Mouse (Mus musculus) hindbrain, embryonic 14.5 days (tissue): ENCODE measurements at regions not wholly inside any gene's neighbourhood (a gene's known extent, or its start where the extent isn't known, plus 50 kb on each side); places are given as distances from the start of the nearest gene placed in this dataset.

ENCODE experiments used
- ATAC-seq: fragments of 200-750 bp; cut with Nextera tagmentation; 2 replicates; pipeline ENCODE4 v1.8.0; 2017; ENCODE audit warnings: moderate number of reproducible peaks, mild to moderate bottlenecking, moderate TSS enrichment, moderate library complexity; ENCODE audit not compliant: low FRiP score
- DNase-seq: peaks from one replicate; pipeline ENCODE4 v3.0.0-alpha.2; 2015; ENCODE audit warnings: low spot score
- H3K27ac ChIP-seq: fragments of 300-500 bp; sonication (generic); 2 replicates; pipeline ENCODE4 v1.5.1; 2014; ENCODE audit warnings: mild to moderate bottlenecking, moderate library complexity
- H3K27me3 ChIP-seq: fragments of 300-500 bp; sonication (generic); 2 replicates; pipeline ENCODE4 v1.6.1; 2014; ENCODE audit warnings: mild to moderate bottlenecking, low read length, mixed read lengths; ENCODE audit not compliant: control insufficient read depth, insufficient read depth
- H3K36me3 ChIP-seq: fragments of 300-500 bp; sonication (generic); replicated peaks from 2 replicates; pipeline ENCODE4 v1.6.1; 2014; ENCODE audit not compliant: control insufficient read depth, insufficient read depth
- H3K4me1 ChIP-seq: fragments of 300-500 bp; sonication (generic); replicated peaks from 2 replicates; pipeline ENCODE4 v1.6.1; 2014; ENCODE audit warnings: antibody characterized with exemption, low read length, mixed read lengths; ENCODE audit not compliant: control insufficient read depth, insufficient read depth
- H3K4me2 ChIP-seq: fragments of 300-500 bp; sonication (generic); replicated peaks from 2 replicates; pipeline ENCODE4 v1.6.1; 2014; ENCODE audit warnings: mild to moderate bottlenecking, moderate library complexity
- H3K4me3 ChIP-seq: fragments of 300-500 bp; sonication (generic); replicated peaks from 2 replicates; pipeline ENCODE4 v1.5.1; 2014; ENCODE audit warnings: mild to moderate bottlenecking, low read length
- H3K9ac ChIP-seq: fragments of 300-500 bp; sonication (generic); 2 replicates; pipeline ENCODE4 v1.6.1; 2014
- H3K9me3 ChIP-seq: fragments of 300-500 bp; sonication (generic); 2 replicates; pipeline ENCODE4 v1.6.1; 2016; ENCODE audit warnings: low read length; ENCODE audit not compliant: control insufficient read depth
- WGBS: fragments of 180-500 bp; shearing (Covaris S2); extraction: QIAGEN DNeasy Blood & Tissue Kit; methylation state at CpG from one replicate; pipeline ENCODE4 v1.1.7; 2014; 5-methylcytosine and 5-hydroxymethylcytosine counted together

DNA sequence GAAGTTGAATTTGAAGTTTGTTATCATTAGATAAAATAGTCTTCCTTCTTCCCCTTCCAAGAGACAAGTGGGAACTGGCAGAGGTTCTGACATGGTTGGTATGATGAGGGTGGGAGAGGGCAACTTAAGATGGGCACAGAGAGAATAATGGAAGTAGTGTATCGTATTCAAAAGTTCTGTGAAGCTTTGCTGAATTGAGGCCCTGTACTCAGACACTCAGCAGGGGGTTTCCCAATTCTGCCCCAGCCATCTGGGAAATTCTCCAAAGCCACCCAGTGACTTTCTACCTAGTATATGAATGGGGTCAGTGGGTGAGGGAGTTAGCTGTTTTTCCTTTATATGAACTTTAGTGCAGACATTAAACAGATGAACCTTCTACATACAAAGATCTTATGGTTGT, 1058.7 kb downstream of the Gsdmc2 start:
- DNase-seq (no peak), ATAC-seq (no peak)
- Histone ChIP-seq H3K4me1 (no peaks in the 10 kb centered on the region), H3K4me3 (no peak overlapping the region), H3K36me3 (no peaks in the 10 kb centered on the region), H3K9ac (no peak overlapping the region), H3K27me3 (no peaks in the 10 kb centered on the region), H3K9me3 (no peaks in the 10 kb centered on the region), H3K27ac (no peak overlapping the region), H3K4me2 (no peak overlapping the region)
- 48% methylated on average over 1 of the region's 1 CpGs for WGBS

DNA sequence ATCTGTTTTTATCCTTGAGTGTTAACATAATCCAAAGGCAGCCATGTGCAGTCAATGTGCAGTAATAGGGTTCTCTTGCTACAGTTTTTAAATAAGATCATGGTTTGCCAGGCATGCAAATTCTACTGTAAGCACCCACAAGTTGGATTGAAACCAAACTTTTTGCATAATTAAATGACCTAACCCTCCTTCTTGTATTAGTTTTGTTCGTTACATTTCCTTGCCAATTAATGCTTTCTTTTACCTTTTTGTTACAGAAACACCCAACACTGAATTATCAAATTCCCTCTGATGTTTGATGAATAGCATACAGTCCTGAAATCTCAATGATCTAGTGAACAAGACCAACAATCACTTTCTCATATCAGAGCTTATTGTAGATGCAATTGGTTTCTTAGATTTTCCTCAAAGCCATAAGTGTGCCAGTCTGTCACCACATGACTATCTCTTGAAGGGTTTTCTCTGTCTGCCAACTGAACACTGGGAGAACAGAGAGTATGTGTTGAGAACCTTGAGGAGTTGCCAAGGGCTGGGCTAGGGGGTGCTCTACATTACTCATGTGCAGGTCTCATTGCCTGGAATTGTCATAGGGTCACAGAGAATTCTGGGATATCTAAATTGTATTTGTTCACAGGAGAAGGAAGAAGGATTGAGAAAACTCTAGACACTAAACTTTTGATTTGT, 1060.4 kb downstream of the Gsdmc2 start:
- DNase-seq, result no peak
- no peaks in the 10 kb centered on the region for H3K9me3 ChIP-seq
- ATAC-seq, result no peak

DNA sequence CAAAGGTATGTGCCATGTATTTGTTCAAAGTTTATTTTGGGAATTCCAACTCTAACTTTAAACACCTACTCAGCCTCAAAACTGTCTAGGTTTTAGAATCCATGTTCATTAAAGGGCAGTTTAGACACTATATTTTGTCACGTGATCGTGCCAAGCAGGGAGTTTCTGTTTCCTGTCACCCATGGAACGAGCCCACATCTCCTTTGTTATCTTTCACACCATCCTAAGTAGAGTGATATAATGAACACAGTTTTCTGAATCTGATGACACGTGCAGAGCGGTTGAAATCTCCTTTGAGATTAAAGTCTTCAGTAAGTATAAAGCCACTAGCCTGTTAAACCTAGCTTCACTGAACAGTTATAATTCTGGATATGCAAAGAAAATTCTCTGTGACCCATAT, 1066.1 kb downstream of the Gsdmc2 start:
- H3K27me3 ChIP-seq, result no peaks in the 10 kb centered on the region
- H3K4me1 ChIP-seq, result no peaks in the 10 kb centered on the region
- no peaks in the 10 kb centered on the region for H3K9me3 ChIP-seq
- H3K4me2 ChIP-seq, result no peak overlapping the region
- H3K27ac ChIP-seq, result no peak overlapping the region
- ATAC-seq, result no peak
- H3K9ac ChIP-seq, result no peak overlapping the region
- H3K4me3 ChIP-seq, result no peak overlapping the region
- no peak for DNase-seq
- 94% methylated on average over 5 of the region's 5 CpGs for WGBS
- no peaks in the 10 kb centered on the region for H3K36me3 ChIP-seq

More for the DNA sequence above, 1060.4 kb downstream of the Gsdmc2 start:
- Histone ChIP-seq H3K27ac (no peak overlapping the region), H3K9ac (no peak overlapping the region), H3K4me2 (no peak overlapping the region), H3K4me3 (no peak overlapping the region), H3K36me3 (no peaks in the 10 kb centered on the region), H3K4me1 (no peaks in the 10 kb centered on the region), H3K27me3 (no peaks in the 10 kb centered on the region)
- WGBS, result 80% methylated on average over 1 of the region's 1 CpGs

GRCm38 (mm10) chr15:62752686-62753085, 1092.3 kb downstream of the Gsdmc2 start:
- DNase-seq (no peak), ATAC-seq (no peak)
- no peaks in the 10 kb centered on the region for H3K4me1 ChIP-seq
- H3K4me2 ChIP-seq, result no peak overlapping the region
- no peak overlapping the region for H3K4me3 ChIP-seq
- 88% methylated on average over 2 of the region's 2 CpGs for WGBS
- no peaks in the 10 kb centered on the region for H3K36me3 ChIP-seq
- no peaks in the 10 kb centered on the region for H3K27me3 ChIP-seq
- H3K27ac ChIP-seq, result no peak overlapping the region
- no peaks in the 10 kb centered on the region for H3K9me3 ChIP-seq
- no peak overlapping the region for H3K9ac ChIP-seq

DNA sequence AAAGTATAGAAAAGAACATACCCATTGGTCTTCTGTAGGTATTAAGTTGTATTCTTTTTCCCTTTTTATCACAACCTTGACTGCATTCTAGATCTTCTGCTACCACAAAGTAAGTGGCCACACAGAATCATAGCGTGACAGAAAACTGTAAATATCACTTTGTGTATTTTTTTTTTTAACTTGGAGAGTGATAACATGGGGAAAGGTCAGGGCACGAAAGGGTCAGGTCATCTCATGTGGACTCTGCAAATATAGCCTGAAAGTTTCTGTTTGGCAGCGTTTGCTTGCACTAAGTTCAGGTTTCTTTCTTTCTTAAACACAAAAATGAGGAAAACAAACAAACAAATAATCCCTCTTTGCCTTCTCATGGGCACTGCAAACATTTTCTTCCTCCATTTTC, 1101.1 kb downstream of the Gsdmc2 start:
- no peak overlapping the region for H3K4me3 ChIP-seq
- ATAC-seq (no peak), DNase-seq (no peak)
- H3K4me1 ChIP-seq, result no peaks in the 10 kb centered on the region
- no peaks in the 10 kb centered on the region for H3K27me3 ChIP-seq
- no peak overlapping the region for H3K4me2 ChIP-seq
- H3K9me3 ChIP-seq, result no peaks in the 10 kb centered on the region
- no peak overlapping the region for H3K27ac ChIP-seq
- H3K36me3 ChIP-seq, result no peaks in the 10 kb centered on the region
- no peak overlapping the region for H3K9ac ChIP-seq
- 83% methylated on average over 3 of the region's 3 CpGs for WGBS

DNA sequence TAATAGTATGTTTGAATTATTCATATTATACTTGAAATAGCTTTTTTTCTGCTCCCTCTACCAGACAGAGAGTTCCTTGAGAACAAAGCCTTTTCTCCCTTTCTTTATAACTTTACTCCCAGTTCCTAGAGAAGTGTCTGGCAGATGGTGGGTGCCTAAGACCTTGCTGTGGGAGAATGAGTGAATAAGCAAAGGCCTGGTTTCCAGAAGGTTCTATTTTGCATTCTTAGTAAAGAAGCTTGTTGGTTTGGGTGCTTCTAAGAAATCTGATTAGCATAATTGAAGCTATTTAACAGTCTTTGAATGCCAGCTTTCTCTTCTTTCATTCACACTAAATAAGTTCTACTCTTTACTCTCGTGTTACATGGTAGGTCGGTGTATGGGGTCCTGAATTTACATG, 1104.2 kb downstream of the Gsdmc2 start:
- Histone ChIP-seq H3K4me3 (no peak overlapping the region), H3K27ac (no peak overlapping the region), H3K4me1 (no peaks in the 10 kb centered on the region), H3K27me3 (no peaks in the 10 kb centered on the region), H3K9ac (no peak overlapping the region), H3K36me3 (no peaks in the 10 kb centered on the region), H3K9me3 (no peaks in the 10 kb centered on the region), H3K4me2 (no peak overlapping the region)
- ATAC-seq (no peak), DNase-seq (no peak)
- WGBS, result 58% methylated on average over 2 of the region's 2 CpGs

DNA sequence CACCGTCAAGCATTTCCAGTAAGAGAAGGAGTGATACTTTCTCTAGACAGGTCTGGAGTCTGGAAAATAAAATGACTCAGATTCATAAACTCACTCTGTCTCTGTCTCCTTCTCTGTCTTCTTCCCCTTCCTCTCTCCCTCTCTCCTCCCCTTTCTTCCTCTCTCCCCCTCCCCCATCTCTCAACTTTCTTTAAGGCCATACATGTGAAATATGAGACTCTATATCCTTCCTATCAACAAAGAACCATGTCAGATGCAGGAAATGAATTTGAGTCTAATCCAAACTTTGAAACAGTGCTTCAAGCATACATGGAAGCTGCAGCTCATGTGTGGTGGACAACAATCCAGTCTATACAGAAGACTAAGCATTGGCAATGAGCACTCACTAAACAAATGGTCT, 1109.6 kb downstream of the Gsdmc2 start:
- H3K4me1 ChIP-seq, result no peaks in the 10 kb centered on the region
- no peak overlapping the region for H3K27ac ChIP-seq
- no peaks in the 10 kb centered on the region for H3K36me3 ChIP-seq
- no peak overlapping the region for H3K4me2 ChIP-seq
- H3K4me3 ChIP-seq, result no peak overlapping the region
- no peaks in the 10 kb centered on the region for H3K9me3 ChIP-seq
- no peak overlapping the region for H3K9ac ChIP-seq
- WGBS, result 78% methylated on average over 1 of the region's 1 CpGs
- ATAC-seq, result no peak
- no peaks in the 10 kb centered on the region for H3K27me3 ChIP-seq
- no peak for DNase-seq

DNA sequence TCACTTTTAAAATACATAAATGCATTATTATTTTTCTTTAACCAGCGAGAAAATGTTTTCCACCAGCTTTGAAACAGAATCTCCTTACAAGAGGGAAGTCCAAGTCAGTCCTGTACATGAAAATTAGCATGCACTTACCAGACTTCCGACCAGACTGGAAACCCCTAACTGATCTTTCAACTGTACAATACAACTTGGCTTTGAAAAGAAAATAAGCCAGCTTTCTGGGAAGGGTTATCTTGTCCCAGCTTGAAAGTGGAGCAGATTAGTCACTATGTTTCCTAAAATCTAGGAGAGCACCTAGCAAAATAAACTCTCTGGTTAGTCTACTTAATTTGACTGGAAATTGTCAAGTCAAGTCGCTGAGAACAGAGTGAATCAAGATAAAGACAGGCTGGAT, 1110.1 kb downstream of the Gsdmc2 start:
- Histone ChIP-seq H3K27me3 (no peaks in the 10 kb centered on the region), H3K9ac (no peak overlapping the region), H3K4me2 (no peak overlapping the region), H3K4me3 (no peak overlapping the region), H3K36me3 (no peaks in the 10 kb centered on the region), H3K4me1 (no peaks in the 10 kb centered on the region), H3K9me3 (no peaks in the 10 kb centered on the region), H3K27ac (no peak overlapping the region)
- 77% methylated on average over 3 of the region's 3 CpGs for WGBS
- ATAC-seq (no peak), DNase-seq (no peak)

DNA sequence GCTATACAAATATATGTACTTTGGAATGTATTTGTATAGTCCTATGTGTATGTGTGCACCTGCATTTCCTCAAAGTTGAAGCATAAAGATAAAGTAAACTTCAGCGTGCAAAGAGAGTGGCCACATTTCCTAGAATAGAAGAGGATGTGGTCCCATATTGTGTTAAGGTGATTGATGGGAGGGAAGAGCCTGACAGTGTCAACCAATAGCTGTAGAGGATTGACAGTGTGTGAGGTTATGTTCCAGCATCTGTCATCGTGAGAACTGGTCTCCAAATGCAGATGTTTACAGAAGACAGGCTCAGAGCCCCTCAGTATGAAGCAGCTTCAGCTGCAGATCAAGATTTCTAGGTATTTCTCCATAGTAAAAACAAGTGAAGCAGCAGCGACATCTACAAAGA, 1114.5 kb downstream of the Gsdmc2 start:
- DNase-seq, result no peak
- Histone ChIP-seq H3K4me2 (no peak overlapping the region), H3K27ac (no peak overlapping the region)

DNA sequence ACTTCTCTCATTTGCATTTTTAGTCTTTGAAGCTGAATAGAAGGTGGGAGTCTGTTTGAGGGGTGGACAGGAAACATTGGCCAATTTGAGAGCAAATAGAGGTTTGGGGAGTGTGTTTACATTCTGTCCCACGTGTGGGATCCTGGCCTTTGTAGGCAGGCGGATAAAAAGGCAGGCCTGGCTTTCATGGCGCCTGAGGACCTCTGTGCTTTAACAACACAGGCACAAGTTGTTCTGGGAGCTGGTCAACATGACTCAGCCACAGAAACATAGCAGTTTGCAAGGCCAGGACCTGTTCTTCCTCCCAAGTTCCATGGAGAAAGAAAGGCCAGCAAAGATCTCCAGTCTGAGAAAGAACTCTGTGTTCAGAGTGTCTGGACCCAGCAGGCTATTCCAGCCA, 1130.7 kb downstream of the Gsdmc2 start:
- Histone ChIP-seq H3K27me3 (no peaks in the 10 kb centered on the region), H3K27ac (no peak overlapping the region), H3K4me2 (no peak overlapping the region), H3K4me1 (no peaks in the 10 kb centered on the region), H3K4me3 (no peak overlapping the region), H3K9me3 (no peaks in the 10 kb centered on the region), H3K9ac (no peak overlapping the region), H3K36me3 (no peaks in the 10 kb centered on the region)
- ATAC-seq, result no peak
- WGBS, result 60% methylated on average over 3 of the region's 3 CpGs
- no peak for DNase-seq

More for the DNA sequence above, 1114.5 kb downstream of the Gsdmc2 start:
- Histone ChIP-seq H3K36me3 (no peaks in the 10 kb centered on the region), H3K9ac (no peak overlapping the region), H3K4me3 (no peak overlapping the region), H3K27me3 (no peaks in the 10 kb centered on the region), H3K9me3 (no peaks in the 10 kb centered on the region), H3K4me1 (no peaks in the 10 kb centered on the region)
- 87% methylated on average over 3 of the region's 3 CpGs for WGBS
- ATAC-seq, result no peak
